Mouse (Mus musculus): ENCODE measurements at regions not wholly inside any gene's neighbourhood (a gene's known extent, or its start where the extent isn't known, plus 50 kb on each side); places are given as distances from the start of the nearest gene placed in this dataset.

GRCm38 (mm10) chr12:14088960-14089359 lies 62.9 kb downstream of the Fam84a start:
- Histone ChIP-seq H3K36me3 (ENCODE audit: control insufficient read depth, insufficient read depth) (no peaks in the 10 kb centered on the region), H3K4me3 (ENCODE audit: low read depth, low read length) (no peak overlapping the region), H3K4me1 (replicated peaks; ENCODE audit: control insufficient read depth, insufficient read depth, low read length) (no peaks in the 10 kb centered on the region), H3K27me3 (replicated peaks; ENCODE audit: control insufficient read depth, insufficient read depth, low read length) (no peaks in the 10 kb centered on the region), H3K9ac (ENCODE audit: low read depth, low read length) (no peak overlapping the region), H3K27ac (ENCODE audit: low read depth, low read length) (no peak overlapping the region), H3K4me2 (replicated peaks; ENCODE audit: low read depth) (no peak overlapping the region), H3K9me3 (ENCODE audit: control insufficient read depth) (no peaks in the 10 kb centered on the region)
- 42% methylated on average over 2 of the region's 2 CpGs for WGBS
- ATAC-seq, result no peak
- no peak for TF ChIP-seq CTCF (IDR thresholded peaks at IDR 0.05; ENCODE audit: low read depth)

- WGBS, result 92% methylated on average over 3 of the region's 3 CpGs
- Histone ChIP-seq H3K4me1 (replicated peaks; ENCODE audit: control insufficient read depth, insufficient read depth, low read length) (no peaks in the 10 kb centered on the region), H3K27me3 (replicated peaks; ENCODE audit: control insufficient read depth, insufficient read depth, low read length) (no peaks in the 10 kb centered on the region), H3K9ac (ENCODE audit: low read depth, low read length) (no peak overlapping the region), H3K4me2 (replicated peaks; ENCODE audit: low read depth) (no peak overlapping the region), H3K36me3 (ENCODE audit: control insufficient read depth, insufficient read depth) (no peaks in the 10 kb centered on the region), H3K9me3 (ENCODE audit: control insufficient read depth) (no peaks in the 10 kb centered on the region), H3K4me3 (ENCODE audit: low read depth, low read length) (no peak overlapping the region), H3K27ac (ENCODE audit: low read depth, low read length) (no peak overlapping the region)
- ATAC-seq, result no peak
- TF ChIP-seq CTCF (IDR thresholded peaks at IDR 0.05; ENCODE audit: low read depth), result no peak
Measured at GRCm38 (mm10) chr12:14082771-14083170, 69.1 kb downstream of the Fam84a start.

GRCm38 (mm10) chr12:14079892-14080291 lies 72.0 kb downstream of the Fam84a start:
- H3K27ac ChIP-seq (ENCODE audit: low read depth, low read length), result no peak overlapping the region
- no peak for ATAC-seq

GRCm38 (mm10) chr12:14069049-14069448 lies 82.8 kb downstream of the Fam84a start:
- WGBS, result 66% methylated on average over 4 of the region's 4 CpGs
- ATAC-seq, result no peak
- H3K27me3 ChIP-seq (replicated peaks; ENCODE audit: control insufficient read depth, insufficient read depth, low read length), result no peaks in the 10 kb centered on the region
- no peaks in the 10 kb centered on the region for H3K4me1 ChIP-seq (replicated peaks; ENCODE audit: control insufficient read depth, insufficient read depth, low read length)
- H3K9ac ChIP-seq (ENCODE audit: low read depth, low read length), result no peak overlapping the region
- no peak overlapping the region for H3K27ac ChIP-seq (ENCODE audit: low read depth, low read length)
- H3K4me2 ChIP-seq (replicated peaks; ENCODE audit: low read depth), result no peak overlapping the region
- no peak for TF ChIP-seq CTCF (IDR thresholded peaks at IDR 0.05; ENCODE audit: low read depth)
- H3K4me3 ChIP-seq (ENCODE audit: low read depth, low read length), result no peak overlapping the region
- H3K9me3 ChIP-seq (ENCODE audit: control insufficient read depth), result no peaks in the 10 kb centered on the region
- no peaks in the 10 kb centered on the region for H3K36me3 ChIP-seq (ENCODE audit: control insufficient read depth, insufficient read depth)

More at GRCm38 (mm10) chr12:14079892-14080291, 72.0 kb downstream of the Fam84a start:
- H3K9ac ChIP-seq (ENCODE audit: low read depth, low read length), result no peak overlapping the region
- no peaks in the 10 kb centered on the region for H3K9me3 ChIP-seq (ENCODE audit: control insufficient read depth)
- no peaks in the 10 kb centered on the region for H3K36me3 ChIP-seq (ENCODE audit: control insufficient read depth, insufficient read depth)
- no peak overlapping the region for H3K4me3 ChIP-seq (ENCODE audit: low read depth, low read length)
- H3K27me3 ChIP-seq (replicated peaks; ENCODE audit: control insufficient read depth, insufficient read depth, low read length), result no peaks in the 10 kb centered on the region
- H3K4me2 ChIP-seq (replicated peaks; ENCODE audit: low read depth), result no peak overlapping the region
- no peaks in the 10 kb centered on the region for H3K4me1 ChIP-seq (replicated peaks; ENCODE audit: control insufficient read depth, insufficient read depth, low read length)
- WGBS, result 27% methylated on average over 1 of the region's 1 CpGs
- TF ChIP-seq CTCF (IDR thresholded peaks at IDR 0.05; ENCODE audit: low read depth), result no peak

GRCm38 (mm10) chr12:14065401-14065800 lies 86.5 kb downstream of the Fam84a start:
- H3K4me2 ChIP-seq (replicated peaks; ENCODE audit: low read depth), result no peak overlapping the region
- no peak for ATAC-seq
- no peaks in the 10 kb centered on the region for H3K9me3 ChIP-seq (ENCODE audit: control insufficient read depth)
- no peaks in the 10 kb centered on the region for H3K4me1 ChIP-seq (replicated peaks; ENCODE audit: control insufficient read depth, insufficient read depth, low read length)
- no peaks in the 10 kb centered on the region for H3K27me3 ChIP-seq (replicated peaks; ENCODE audit: control insufficient read depth, insufficient read depth, low read length)
- no peak overlapping the region for H3K4me3 ChIP-seq (ENCODE audit: low read depth, low read length)
- 41% methylated on average over 3 of the region's 3 CpGs for WGBS
- no peak overlapping the region for H3K27ac ChIP-seq (ENCODE audit: low read depth, low read length)
- TF ChIP-seq CTCF (IDR thresholded peaks at IDR 0.05; ENCODE audit: low read depth), result no peak
- H3K36me3 ChIP-seq (ENCODE audit: control insufficient read depth, insufficient read depth), result no peaks in the 10 kb centered on the region
- H3K9ac ChIP-seq (ENCODE audit: low read depth, low read length), result no peak overlapping the region

- Histone ChIP-seq H3K27me3 (replicated peaks; ENCODE audit: control insufficient read depth, insufficient read depth, low read length) (no peaks in the 10 kb centered on the region), H3K9ac (ENCODE audit: low read depth, low read length) (no peak overlapping the region), H3K4me1 (replicated peaks; ENCODE audit: control insufficient read depth, insufficient read depth, low read length) (no peaks in the 10 kb centered on the region), H3K4me3 (ENCODE audit: low read depth, low read length) (no peak overlapping the region), H3K9me3 (ENCODE audit: control insufficient read depth) (no peaks in the 10 kb centered on the region), H3K36me3 (ENCODE audit: control insufficient read depth, insufficient read depth) (no peaks in the 10 kb centered on the region), H3K4me2 (replicated peaks; ENCODE audit: low read depth) (no peak overlapping the region), H3K27ac (ENCODE audit: low read depth, low read length) (no peak overlapping the region)
- 85% methylated on average over 4 of the region's 4 CpGs for WGBS
- no peak for TF ChIP-seq CTCF (IDR thresholded peaks at IDR 0.05; ENCODE audit: low read depth)
- ATAC-seq, result no peak
Measured at GRCm38 (mm10) chr12:14063276-14063675, 88.6 kb downstream of the Fam84a start.

GRCm38 (mm10) chr12:14056116-14056515 lies 95.7 kb downstream of the Fam84a start:
- WGBS, result 58% methylated on average over 4 of the region's 4 CpGs
- no peak for ATAC-seq

More at GRCm38 (mm10) chr12:14056116-14056515, 95.7 kb downstream of the Fam84a start:
- H3K36me3 ChIP-seq (ENCODE audit: control insufficient read depth, insufficient read depth), result no peaks in the 10 kb centered on the region
- no peak overlapping the region for H3K4me3 ChIP-seq (ENCODE audit: low read depth, low read length)
- H3K9me3 ChIP-seq (ENCODE audit: control insufficient read depth), result no peaks in the 10 kb centered on the region
- no peak overlapping the region for H3K9ac ChIP-seq (ENCODE audit: low read depth, low read length)
- no peak overlapping the region for H3K27ac ChIP-seq (ENCODE audit: low read depth, low read length)
- TF ChIP-seq CTCF (IDR thresholded peaks at IDR 0.05; ENCODE audit: low read depth), result no peak
- no peak overlapping the region for H3K4me2 ChIP-seq (replicated peaks; ENCODE audit: low read depth)
- H3K4me1 ChIP-seq (replicated peaks; ENCODE audit: control insufficient read depth, insufficient read depth, low read length), result no peaks in the 10 kb centered on the region
- no peaks in the 10 kb centered on the region for H3K27me3 ChIP-seq (replicated peaks; ENCODE audit: control insufficient read depth, insufficient read depth, low read length)

Measured in intestine, postnatal 0 days (tissue).